Mouse (Mus musculus) effector memory CD4-positive, alpha-beta T cell, adult 7 months (primary cell): ENCODE results near the gene AW822073. TPM values are rescaled to one million over a fixed set of nuclear protein-coding genes. Genes with fewer than 3 reads are reported as not detected.

Source experiments
- polyA plus RNA-seq: library from polyadenylated mRNA; unstranded; fragments of 100-300 nt; shearing (Covaris generic); gene quantifications from one replicate; pipeline ENCODE4 v1.2.1, GENCODE M21; 2017

Gene AW822073
- polyA plus RNA-seq: 1.4 TPM

DNA sequence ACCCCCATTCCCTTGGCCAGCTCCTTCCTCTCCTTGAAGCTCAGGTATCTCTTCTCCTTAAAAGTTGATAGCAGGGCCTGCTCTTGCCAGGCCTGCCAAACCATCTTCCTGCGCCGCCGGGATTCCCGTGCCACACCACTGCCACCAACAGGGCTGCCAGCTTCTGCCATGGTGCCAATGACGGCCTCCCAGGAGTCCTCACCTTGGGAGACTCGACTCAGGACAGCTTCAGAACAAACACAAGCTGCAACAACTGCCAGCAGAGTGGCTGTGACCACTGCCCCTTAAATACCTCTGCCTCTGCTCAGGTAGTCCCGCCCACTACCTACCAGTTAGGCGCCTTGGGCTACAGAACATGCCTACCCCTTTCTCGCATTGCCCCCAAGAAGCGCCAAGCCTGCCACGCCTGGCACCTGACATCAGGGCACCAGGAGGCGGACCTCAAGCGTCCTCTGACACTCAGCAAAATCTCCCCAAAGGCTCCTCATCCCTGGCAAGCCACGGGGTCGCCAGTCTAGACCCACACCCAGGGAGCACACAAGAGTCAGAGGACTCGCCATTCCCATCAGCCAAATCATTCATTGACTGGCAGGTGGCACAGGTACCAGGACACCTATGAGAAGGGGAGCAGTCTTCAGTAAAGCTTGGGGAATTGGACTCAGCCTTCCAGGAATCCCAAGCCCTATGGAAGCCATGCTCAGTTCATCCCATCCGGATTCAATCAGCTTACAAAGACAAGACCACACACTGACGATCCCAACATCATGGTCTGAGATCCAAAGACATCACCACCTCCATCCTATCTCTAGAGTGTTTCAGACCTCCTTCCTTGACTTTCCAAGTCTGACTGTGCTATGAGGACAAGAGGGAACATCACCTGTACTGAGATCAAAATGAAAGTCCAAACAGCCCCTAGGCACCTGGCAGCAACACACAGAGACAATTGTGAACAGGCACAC lies at the start of gene AW822073:
Gene AW822073 (minus strand): TSS at position 104 of the 959 bp plus-strand sequence.

DNA sequence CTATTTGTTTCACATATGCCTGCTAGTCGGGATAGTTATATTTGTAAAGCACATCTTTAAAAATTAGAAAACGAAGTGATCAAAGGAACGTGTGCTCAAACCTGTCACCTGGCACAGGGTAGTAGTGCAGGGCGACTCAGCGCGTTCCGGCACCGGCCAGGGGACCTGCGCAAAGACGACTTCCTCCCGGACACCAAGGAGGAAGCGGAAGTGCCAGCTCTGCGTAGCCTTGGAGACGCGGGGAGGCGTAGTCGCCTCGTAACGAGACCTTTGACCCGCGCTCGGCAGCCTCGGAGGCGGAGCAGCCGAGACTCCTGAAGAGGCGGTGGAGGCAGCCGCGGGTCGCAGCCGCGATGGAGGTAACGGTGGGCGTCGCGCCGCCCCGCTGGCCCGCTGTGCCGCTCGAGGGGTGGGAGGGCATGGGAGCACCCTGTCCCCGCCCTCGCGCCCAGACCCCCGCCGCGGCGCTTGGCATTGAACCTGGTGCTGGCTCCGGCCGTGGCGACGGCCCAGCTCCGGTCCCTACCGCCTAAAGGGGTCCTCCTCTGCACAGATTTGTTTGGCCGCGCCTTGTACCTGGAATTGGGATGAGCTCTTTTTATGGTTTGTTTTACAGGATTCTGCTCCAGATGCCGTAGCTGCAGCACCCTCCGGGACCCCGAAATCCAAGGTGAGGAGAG lies 30.6 kb upstream of the AW822073 start, which contains the start of gene Gcc2:
Gene Gcc2 (plus strand): TSS at position 285 of the 680 bp plus-strand sequence.

DNA sequence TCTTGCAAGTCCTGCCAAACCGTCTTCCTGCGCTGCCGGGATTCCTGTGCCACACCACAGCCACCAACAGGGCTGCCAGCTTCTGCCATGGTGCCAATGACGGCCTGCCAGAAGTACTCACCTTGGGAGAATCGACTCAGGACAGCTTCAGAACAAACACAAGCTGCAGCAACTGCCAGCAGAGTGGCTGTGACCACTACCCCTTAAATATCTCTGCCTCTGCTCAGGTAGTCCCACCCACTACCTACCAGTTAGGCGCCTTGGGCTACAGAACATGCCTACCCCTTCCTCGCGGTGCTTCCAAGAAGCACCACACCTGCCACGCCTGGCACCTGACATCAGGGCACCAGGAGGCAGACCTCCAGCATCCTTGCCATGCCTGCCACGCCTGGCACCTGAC lies 11.9 kb upstream of the AW822073 start, which contains the start of gene Gm4981:
Gene Gm4981 (minus strand): TSS at position 89 of the 400 bp plus-strand sequence.

DNA sequence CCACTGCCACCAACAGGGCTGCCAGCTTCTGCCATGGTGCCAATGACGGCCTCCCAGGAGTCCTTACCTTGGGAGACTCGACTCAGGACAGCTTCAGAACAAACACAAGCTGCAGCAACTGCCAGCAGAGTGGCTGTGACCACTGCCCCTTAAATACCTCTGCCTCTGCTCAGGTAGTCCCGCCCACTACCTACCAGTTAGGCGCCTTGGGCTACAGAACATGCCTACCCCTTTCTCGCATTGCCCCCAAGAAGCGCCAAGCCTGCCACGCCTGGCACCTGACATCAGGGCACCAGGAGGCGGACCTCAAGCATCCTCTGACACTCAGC lies 7.9 kb upstream of the AW822073 start, which contains the start of gene Duxf3:
Gene Duxf3 (minus strand): TSS at position 35 of the 329 bp plus-strand sequence.

Other genes starting within 250 kb of the AW822073 start
- 2.8 TPM for gene Duxf3, start 7.7 kb upstream of the AW822073 start, polyA plus RNA-seq
- 0.33 TPM for gene Gm4981, start 11.8 kb upstream of the AW822073 start, polyA plus RNA-seq
- 47.2 TPM for gene Gcc2, start 30.6 kb upstream of the AW822073 start, polyA plus RNA-seq
- 87.0 TPM for gene Lims1, start 98.5 kb upstream of the AW822073 start, polyA plus RNA-seq
- 66.8 TPM for gene Ranbp2, start 222.0 kb upstream of the AW822073 start, polyA plus RNA-seq